Mouse (Mus musculus) myocyte (in vitro differentiated cells): ENCODE measurements around the gene Psmc3ip.

ENCODE experiments used
- E2F4 ChIP-seq: IDR thresholded peaks from one replicate; pipeline ENCODE4 v1.6.1; 2011; ENCODE audit warnings: mild to moderate bottlenecking, control low read depth, moderate library complexity; ENCODE audit not compliant: insufficient read depth
- MAX ChIP-seq: IDR thresholded peaks from one replicate; pipeline ENCODE4 v1.6.1; 2011; ENCODE audit warnings: low read depth, mild to moderate bottlenecking, control low read depth
- MYOD1 ChIP-seq, 3 experiments: IDR thresholded peaks; one replicate each; pipeline ENCODE4 v1.6.1; 2011; ENCODE audit warnings: control low read depth in 2 of 3, low read depth in 2 of 3, mild to moderate bottlenecking in 2 of 3, moderate library complexity in 1 of 3; ENCODE audit not compliant: insufficient read length in 2 of 3, control insufficient read depth in 1 of 3
- POLR2A ChIP-seq: IDR thresholded peaks from one replicate; pipeline ENCODE4 v1.6.1; 2011; ENCODE audit warnings: low read depth, mild to moderate bottlenecking, control low read depth, moderate library complexity; ENCODE audit not compliant: insufficient read length
- REST ChIP-seq: IDR thresholded peaks from one replicate; pipeline ENCODE4 v1.6.1; 2011; ENCODE audit warnings: mild to moderate bottlenecking, control low read depth, moderate library complexity; ENCODE audit not compliant: insufficient read depth, insufficient read length
- TCF12 ChIP-seq: IDR thresholded peaks from one replicate; pipeline ENCODE4 v1.6.1; 2011; ENCODE audit warnings: mild to moderate bottlenecking, control low read depth; ENCODE audit not compliant: poor library complexity, insufficient read depth, severe bottlenecking
- USF1 ChIP-seq: IDR thresholded peaks from one replicate; pipeline ENCODE4 v1.6.1; 2011; ENCODE audit warnings: low read depth, mild to moderate bottlenecking, control low read depth, moderate library complexity

DNA sequence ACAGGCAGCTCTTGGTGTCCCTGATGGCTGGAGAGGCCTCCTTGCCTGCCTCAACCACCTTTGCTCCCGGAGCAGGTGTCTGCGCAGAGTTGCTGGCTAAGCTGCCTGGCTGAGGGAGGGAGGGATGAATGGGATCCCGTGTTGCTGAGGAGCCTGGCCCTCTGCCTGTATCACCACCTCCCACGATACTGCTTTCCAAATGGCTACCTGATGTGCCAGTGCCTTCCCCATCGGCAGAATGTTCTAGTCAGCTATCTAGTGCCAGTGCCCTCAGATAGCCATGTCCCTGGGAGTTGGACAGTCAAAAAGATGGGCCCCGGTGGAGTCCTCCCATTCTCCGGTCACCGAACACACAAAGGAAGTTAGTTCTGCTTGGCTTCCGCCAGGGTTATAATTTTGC is 44.9 kb downstream of the Psmc3ip start:
- TF ChIP-seq POLR2A (no peak), USF1 (no peak), MYOD1 (IDR thresholded peaks at IDR 0.05; ENCODE audit: control insufficient read depth in 1 of 3, insufficient read length in 2 of 3, low read depth in 2 of 3) (no peak), REST (no peak), TCF12 (no peak), MAX (no peak), E2F4 (no peak)
